Mouse (Mus musculus) brain, embryonic 14.5 days (tissue): ENCODE results near the gene Tspan11.

Source experiments
- CTCF ChIP-seq: fragments of 200-500 bp; IDR thresholded peaks from 2 replicates; pipeline ENCODE4 v1.5.1; 2012; ENCODE audit warnings: inconsistent platforms, mild to moderate bottlenecking, moderate library complexity, borderline replicate concordance; ENCODE audit not compliant: insufficient read depth, insufficient read length; ENCODE audit errors: extremely low read depth
- POLR2A ChIP-seq: fragments of 200-500 bp; IDR thresholded peaks from 2 replicates; pipeline ENCODE4 v1.6.1; 2012; ENCODE audit warnings: mild to moderate bottlenecking, inconsistent platforms, borderline replicate concordance; ENCODE audit not compliant: poor library complexity, insufficient read depth, insufficient read length, severe bottlenecking; ENCODE audit errors: extremely low read depth

GRCm38 (mm10) chr6:127902559-127902958, 15.2 kb downstream of the Tspan11 start:
- TF ChIP-seq CTCF (no peak), POLR2A (no peak)
